Mouse (Mus musculus) v-Abl transformed pro-B cells (cell line): Measurements from ENCODE around the gene Hp1bp3.

ENCODE experiments used
- in situ Hi-C, 2 experiments: fragments of 400-800 bp; cut with MboI; formaldehyde crosslinking; loops; one replicate each; pipeline ENCODE4 v1.15.1; 2025; ENCODE audit not compliant: unreplicated experiment in 2 of 2

Gene Hp1bp3

GRCm38 (mm10) chr4:138216200-138216890 lies at the start of gene Hp1bp3:
Gene Hp1bp3, plus strand, starts transcription at chr4:138216296.
- in situ Hi-C loops, result loop anchor here in 1 of 2 experiments (5.0 kb wide), 1 partner anchor 46 kb away; no protein-coding TSS in a partner anchor

GRCm38 (mm10) chr4:138166519-138166918 lies 49.6 kb upstream of the Hp1bp3 start:
- in situ Hi-C loops, result loop anchor here in 1 of 2 experiments (25.0 kb wide), 1 partner anchor 246 kb away; no protein-coding TSS in a partner anchor

GRCm38 (mm10) chr4:138168162-138168561 lies 47.9 kb upstream of the Hp1bp3 start:
- in situ Hi-C loops, result loop anchor here in 1 of 2 experiments (25.0 kb wide), 1 partner anchor 244 kb away; no protein-coding TSS in a partner anchor

GRCm38 (mm10) chr4:138169420-138169819 lies 46.7 kb upstream of the Hp1bp3 start:
- in situ Hi-C loops, result loop anchor here in 1 of 2 experiments (25.0 kb wide), 1 partner anchor 243 kb away; no protein-coding TSS in a partner anchor

- in situ Hi-C loops, result loop anchor here in 1 of 2 experiments (25.0 kb wide), 1 partner anchor 240 kb away; no protein-coding TSS in a partner anchor
These were observed 43.4 kb upstream of the Hp1bp3 start for GRCm38 (mm10) chr4:138172686-138173085.

GRCm38 (mm10) chr4:138179391-138179790 lies 36.7 kb upstream of the Hp1bp3 start:
- in situ Hi-C loops, result loop anchor here in 1 of 2 experiments (25.0 kb wide), 2 partner anchors 108 to 1233 kb away; no protein-coding TSS in a partner anchor

GRCm38 (mm10) chr4:138180719-138181118 lies 35.4 kb upstream of the Hp1bp3 start:
- in situ Hi-C loops, result loop anchor here in 1 of 2 experiments (25.0 kb wide), 2 partner anchors 107 to 1232 kb away; no protein-coding TSS in a partner anchor

GRCm38 (mm10) chr4:138184056-138184455 lies 32.0 kb upstream of the Hp1bp3 start:
- in situ Hi-C loops, result loop anchor here in 1 of 2 experiments (25.0 kb wide), 2 partner anchors 103 to 1228 kb away; no protein-coding TSS in a partner anchor

- in situ Hi-C loops, result loop anchor here in 1 of 2 experiments (25.0 kb wide), 2 partner anchors 103 to 1228 kb away; no protein-coding TSS in a partner anchor
These were observed 31.5 kb upstream of the Hp1bp3 start for GRCm38 (mm10) chr4:138184573-138184981.

GRCm38 (mm10) chr4:138185961-138186360 lies 30.1 kb upstream of the Hp1bp3 start:
- in situ Hi-C loops, result loop anchor here in 1 of 2 experiments (25.0 kb wide), 2 partner anchors 101 to 1226 kb away; no protein-coding TSS in a partner anchor

- in situ Hi-C loops, result loop anchor here in 1 of 2 experiments (25.0 kb wide), 2 partner anchors 99 to 1224 kb away; no protein-coding TSS in a partner anchor
These were observed 28.1 kb upstream of the Hp1bp3 start for GRCm38 (mm10) chr4:138187995-138188394.

- in situ Hi-C loops, result loop anchor here in 1 of 2 experiments (25.0 kb wide), 2 partner anchors 95 to 1220 kb away; no protein-coding TSS in a partner anchor
These were observed 23.5 kb upstream of the Hp1bp3 start for GRCm38 (mm10) chr4:138192561-138192960.

- in situ Hi-C loops, result no loop called here
These were observed 15.3 kb upstream of the Hp1bp3 start for GRCm38 (mm10) chr4:138200769-138201168.

GRCm38 (mm10) chr4:138201696-138202095 lies 14.4 kb upstream of the Hp1bp3 start:
- in situ Hi-C loops, result no loop called here

- in situ Hi-C loops, result loop anchor here in 1 of 2 experiments (5.0 kb wide), 1 partner anchor 72 kb away; no protein-coding TSS in a partner anchor
These were observed 6.0 kb upstream of the Hp1bp3 start for GRCm38 (mm10) chr4:138210116-138210515.

- in situ Hi-C loops, result loop anchor here in 1 of 2 experiments (5.0 kb wide), 1 partner anchor 68 kb away; no protein-coding TSS in a partner anchor
These were observed 2.2 kb upstream of the Hp1bp3 start for GRCm38 (mm10) chr4:138213861-138214260.

- in situ Hi-C loops, result loop anchor here in 1 of 2 experiments (5.0 kb wide), 1 partner anchor 47 kb away; no protein-coding TSS in a partner anchor
These were observed 361 bp upstream of the Hp1bp3 start for GRCm38 (mm10) chr4:138215671-138216199.

- in situ Hi-C loops, result loop anchor here in 1 of 2 experiments (5.0 kb wide), 1 partner anchor 45 kb away; no protein-coding TSS in a partner anchor
These were observed 846 bp downstream of the Hp1bp3 start for GRCm38 (mm10) chr4:138216891-138217392.

- in situ Hi-C loops, result loop anchor here in 1 of 2 experiments (5.0 kb wide), 1 partner anchor 45 kb away; no protein-coding TSS in a partner anchor
These were observed 1.3 kb downstream of the Hp1bp3 start for GRCm38 (mm10) chr4:138217441-138217840.
